Mouse (Mus musculus) ZHBTc4 (cell line): ENCODE results near the gene Tbp.

Experiments used
- DNase-seq: peaks from one replicate; pipeline ENCODE4 v3.0.0-alpha.2; 2011; ENCODE audit warnings: low read depth, low spot score

Tbp gene

DNA sequence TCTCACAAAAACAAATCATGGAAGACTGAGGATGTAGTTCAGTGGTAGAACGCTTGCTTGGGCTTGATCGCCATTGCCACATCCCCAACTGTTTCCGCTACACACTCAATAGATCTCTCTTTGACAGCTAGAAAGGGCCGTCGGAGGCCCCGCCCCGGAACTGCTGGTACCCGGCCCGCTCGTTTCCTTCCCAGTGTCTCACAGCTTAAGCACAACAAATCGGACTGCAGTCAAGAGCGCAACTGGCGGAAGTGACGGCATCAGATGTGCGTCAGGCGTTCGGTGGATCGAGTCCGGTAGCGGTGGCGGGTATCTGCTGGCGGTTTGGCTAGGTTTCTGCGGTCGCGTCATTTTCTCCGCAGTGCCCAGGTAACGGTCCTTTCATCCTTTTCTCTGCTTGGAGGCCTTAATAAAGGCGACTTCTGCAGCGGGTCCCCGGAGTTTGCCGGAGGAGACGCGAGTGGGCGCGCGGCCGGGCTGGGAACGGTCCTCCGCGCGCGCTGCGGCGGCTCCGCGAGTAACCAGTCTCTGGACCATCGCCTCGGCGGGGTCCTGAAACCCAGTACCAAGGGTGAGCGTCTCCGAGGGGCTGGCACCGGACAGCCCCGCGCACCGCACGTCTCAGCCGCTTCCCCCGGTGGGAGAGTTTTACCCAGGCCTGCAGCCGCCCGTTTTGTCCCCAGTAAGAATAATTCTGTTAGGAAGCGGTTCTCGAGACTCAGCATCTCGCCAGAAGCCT, at the start of gene Tbp, which contains the start of gene Psmb1:
Gene Tbp, plus strand, starts transcription at position 233 of the 739 bp plus-strand sequence.
Gene Psmb1, minus strand, starts transcription at position 96 of the 739 bp plus-strand sequence.
- DNase-seq: peak; percentile 99

GRCm38 (mm10) chr17:15455203-15455602, 44.5 kb upstream of the Tbp start:
- peak; percentile 24 for DNase-seq

DNA sequence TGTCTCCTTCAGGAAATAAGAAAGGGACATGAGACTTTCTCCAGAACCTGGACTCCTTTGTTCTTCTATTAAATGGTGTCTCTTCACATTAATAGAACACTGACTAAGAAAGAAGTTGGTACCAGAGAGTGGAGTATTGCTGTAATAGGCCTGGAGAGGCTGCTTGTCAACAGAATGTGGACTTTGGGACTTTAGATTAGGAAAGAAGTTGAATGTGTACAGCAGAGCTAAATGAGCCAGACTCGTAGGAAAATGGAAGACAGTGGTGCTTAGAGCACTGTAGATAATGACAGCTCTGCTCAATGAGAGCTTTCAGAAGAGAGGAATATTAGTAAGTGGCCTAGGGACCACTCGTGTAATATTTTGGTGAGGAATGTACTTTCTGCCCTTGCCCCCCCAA, 43.1 kb upstream of the Tbp start:
- DNase-seq: no peak

- no peak for DNase-seq
Measured at GRCm38 (mm10) chr17:15459761-15460160, 39.9 kb upstream of the Tbp start.

DNA sequence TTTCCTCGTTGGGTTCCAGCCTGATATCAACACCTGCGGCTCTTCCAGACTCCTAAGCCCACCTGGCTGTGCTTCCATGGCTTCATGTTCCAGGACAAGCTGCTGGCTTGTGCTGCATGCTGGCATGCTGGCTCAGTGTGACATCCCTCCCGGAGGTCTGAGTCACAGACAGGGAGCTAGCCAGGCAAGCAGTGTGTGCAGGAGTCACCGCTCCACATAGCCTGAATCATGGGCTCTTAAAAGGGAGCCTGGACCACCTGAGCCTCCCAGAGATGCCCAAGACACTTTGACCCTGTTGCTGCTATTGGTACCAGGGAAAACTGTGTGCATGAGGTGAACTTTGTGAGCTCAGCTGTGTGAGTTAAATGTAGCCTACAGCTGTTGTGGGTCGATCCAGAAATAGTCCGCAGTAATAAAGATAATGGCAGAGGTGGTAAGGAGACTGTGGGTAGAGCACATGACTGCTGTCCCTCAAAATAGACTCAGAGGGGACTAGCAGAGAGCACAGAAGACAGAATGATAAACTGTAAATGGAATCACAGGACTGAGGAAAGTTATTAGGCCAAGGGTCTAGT, 37.7 kb upstream of the Tbp start:
- DNase-seq: no peak

- peak; percentile 87 for DNase-seq
Measured at GRCm38 (mm10) chr17:15467669-15468068, 32.0 kb upstream of the Tbp start.

GRCm38 (mm10) chr17:15472671-15473070, 27.0 kb upstream of the Tbp start:
- peak; percentile 25 for DNase-seq

DNA sequence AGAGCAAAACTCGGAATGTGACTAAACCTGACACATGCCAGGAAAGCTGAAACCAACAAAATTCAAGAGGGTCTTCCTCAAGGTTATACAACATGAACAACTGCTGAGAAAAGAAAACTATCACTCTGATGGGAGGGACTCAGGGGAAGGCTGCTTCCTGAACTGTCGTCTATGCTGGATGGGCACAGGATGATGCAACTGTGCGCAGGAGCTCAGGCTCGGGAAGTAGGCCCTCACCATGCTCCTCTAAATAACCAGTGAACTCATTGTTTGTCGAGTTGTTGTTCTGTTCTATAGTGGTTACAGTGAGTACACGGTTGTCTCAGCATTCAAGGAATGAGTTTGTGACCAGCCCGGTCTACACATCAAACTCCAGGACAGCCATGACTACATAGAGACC, 9.1 kb upstream of the Tbp start:
- no peak for DNase-seq

- DNase-seq: peak; percentile 97
Measured at GRCm38 (mm10) chr17:15497882-15498752, 1.6 kb upstream of the Tbp start.

- no peak for DNase-seq
Measured at GRCm38 (mm10) chr17:15498753-15499113, 955 bp upstream of the Tbp start.

GRCm38 (mm10) chr17:15510694-15511093, 11.0 kb downstream of the Tbp start:
- no peak for DNase-seq

DNA sequence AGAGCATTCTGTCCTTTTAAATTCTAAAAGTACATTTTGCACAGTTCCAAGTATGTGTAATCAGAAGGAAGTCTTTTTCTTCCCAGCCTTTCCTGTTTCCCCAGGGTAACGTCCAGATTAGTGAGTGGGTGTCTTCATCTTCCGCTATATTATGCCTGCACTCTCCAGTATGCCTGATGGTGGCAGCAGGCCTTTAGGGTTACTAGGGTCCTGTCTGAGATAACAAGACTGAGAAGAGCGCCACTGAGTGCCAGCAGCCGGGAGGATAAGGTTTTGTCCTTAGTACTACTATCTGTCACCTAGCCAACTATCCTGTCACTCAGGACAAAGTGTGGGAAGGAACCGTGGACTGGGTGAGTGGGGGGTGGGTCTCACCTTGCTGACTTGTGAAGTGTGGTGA, 18.1 kb downstream of the Tbp start:
- peak; percentile 15 for DNase-seq

- DNase-seq: no peak
Measured at GRCm38 (mm10) chr17:15518186-15518585, 18.5 kb downstream of the Tbp start.

DNA sequence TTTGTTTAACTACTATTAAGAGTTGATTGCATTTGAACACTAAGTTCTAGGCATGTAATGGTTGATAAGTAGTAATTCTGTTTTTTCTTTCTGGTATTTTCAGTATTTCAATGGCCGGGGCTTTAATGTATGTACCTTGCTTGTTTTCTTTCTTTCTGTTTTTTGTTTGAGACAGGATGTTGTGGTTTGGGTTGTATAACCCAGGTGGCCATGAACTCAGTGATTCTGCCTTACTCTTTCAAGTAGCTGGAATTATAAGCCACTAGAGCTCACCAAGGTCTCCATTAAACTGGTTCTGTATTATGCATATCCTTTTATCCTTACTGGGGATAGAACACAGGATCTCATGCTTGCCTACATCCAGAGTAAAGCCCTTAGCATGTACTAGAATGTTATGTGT, 19.1 kb downstream of the Tbp start:
- no peak for DNase-seq

GRCm38 (mm10) chr17:15526304-15526703, 26.6 kb downstream of the Tbp start:
- DNase-seq: peak; percentile 17

DNA sequence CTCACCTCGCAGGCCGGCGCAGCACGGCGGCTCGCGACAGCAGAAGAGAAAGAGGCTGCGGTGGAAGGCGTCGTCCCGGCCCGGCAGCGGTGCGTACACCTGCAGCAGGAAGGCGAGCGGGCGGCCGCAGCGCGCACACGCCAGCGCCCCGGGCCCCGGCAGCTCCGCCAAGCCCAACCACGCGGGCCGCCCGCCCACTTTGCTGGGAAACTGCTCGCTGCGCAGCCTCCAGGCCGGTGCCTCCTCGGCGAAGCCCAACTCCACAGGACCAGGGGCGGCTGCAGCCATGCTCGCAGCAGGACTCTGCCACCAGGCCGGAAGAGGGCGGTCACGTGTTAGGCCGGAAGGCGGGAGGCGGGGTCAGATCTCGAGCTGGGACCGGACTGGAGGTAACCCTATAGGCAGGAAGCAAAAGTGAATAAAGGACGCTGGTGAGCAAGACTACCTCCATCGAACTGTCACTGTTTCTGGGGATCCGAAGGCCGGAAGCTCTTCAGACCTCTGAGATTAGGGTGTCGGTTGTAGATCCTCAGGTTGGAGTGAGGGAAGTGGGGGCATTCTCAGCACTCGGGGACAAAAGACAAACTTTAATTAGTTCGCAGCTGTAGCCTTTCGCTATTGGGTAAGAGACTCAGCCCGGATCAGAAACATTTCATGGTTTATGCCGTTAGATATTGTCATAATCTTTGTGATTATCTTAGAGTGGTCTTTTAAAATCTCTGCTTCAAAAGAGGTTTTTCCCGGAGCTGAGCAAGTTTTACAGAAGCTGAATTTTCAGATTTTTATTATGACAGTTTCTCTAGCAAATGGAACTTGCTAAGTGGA, 27.5 kb downstream of the Tbp start, which contains the start of gene Pdcd2:
Gene Pdcd2, minus strand, starts transcription at position 316 of the 825 bp plus-strand sequence.
- peak; percentile 98 for DNase-seq

DNA sequence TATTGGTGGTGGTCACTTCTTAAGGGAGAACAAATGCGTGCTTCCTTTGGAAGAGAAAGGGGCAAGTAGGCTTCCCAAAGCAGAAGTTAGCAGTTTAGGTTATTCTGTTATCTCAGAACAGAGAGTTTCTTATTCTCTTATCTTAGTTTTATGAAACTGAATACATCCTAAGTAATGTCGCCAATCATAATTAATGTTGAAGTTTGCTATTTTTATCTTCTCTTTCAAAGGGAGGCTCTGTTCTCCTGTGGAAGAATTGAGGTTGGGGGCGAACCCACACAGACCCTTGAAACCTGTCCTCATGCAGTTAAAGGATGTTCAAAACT, 28.1 kb downstream of the Tbp start:
- DNase-seq: no peak

DNA sequence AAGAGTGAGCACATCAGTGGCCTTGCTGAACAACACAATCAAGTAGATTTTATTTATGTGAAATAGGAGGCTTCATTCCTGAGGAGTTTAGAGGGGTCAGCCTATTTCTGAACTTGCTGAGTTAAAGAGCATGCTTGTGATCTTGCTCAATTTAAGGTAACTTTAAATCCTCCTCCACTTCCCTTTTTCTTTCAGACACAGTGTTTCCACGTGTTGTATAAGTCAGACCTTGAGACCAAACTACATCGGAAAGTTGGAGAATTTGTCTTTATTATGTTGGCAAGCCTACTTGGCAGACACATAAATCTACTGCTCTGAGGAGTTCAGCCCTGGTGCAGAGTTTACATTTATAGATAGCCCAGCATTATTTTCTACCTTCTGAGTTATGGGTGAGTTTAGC, 29.2 kb downstream of the Tbp start:
- no peak for DNase-seq

DNA sequence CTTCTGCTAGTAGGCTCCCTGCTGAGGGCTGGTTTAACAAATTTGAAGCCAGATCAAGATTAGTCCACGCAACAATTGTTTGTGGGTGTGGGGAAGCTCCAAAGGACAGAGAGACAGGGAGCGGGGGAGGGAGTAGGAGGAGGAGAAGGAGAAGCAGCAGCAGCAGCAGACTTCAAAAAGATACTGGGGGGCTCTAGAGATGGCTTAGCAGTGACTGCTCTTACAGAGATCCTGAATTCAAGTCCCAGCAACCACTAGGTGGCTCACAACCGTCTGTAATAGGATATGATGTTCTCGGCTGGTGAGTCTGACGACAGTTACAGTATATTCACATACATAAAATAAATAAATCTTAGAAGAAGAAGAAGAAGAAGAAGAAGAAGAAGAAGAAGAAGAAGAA, 30.5 kb downstream of the Tbp start:
- peak; percentile 66 for DNase-seq

DNA sequence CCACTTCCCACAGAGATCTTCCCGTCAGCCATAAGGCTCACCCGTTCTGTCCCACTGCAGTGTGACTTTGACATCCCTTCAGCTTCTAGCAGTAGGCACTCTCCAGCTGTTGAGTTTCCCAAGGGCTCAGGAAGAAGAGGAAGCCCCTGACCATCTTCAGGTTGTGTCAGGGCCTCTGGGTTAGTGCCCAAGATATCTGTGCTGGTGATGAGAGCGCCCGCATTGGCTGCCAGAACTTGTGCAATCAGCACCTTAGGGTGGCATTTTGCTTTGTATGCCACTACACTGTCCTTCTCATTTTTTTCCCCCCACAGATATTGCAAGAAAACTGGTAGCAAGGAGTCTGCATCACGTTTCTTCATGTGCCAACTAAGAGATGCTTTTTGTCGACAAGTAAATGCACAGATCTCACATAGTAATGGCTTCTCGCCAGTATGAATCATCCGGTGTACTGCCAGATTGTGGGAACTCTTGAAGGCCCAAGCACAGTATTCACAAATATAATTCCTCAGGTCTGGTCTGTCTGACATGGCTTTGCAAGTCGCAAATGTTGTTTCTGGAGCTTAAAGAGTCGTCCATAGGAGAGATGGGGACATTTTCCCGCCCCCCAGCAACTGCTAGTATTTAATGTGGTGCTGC, 35.6 kb downstream of the Tbp start:
- no peak for DNase-seq

- no peak for DNase-seq
Measured at GRCm38 (mm10) chr17:15535943-15536342, 36.3 kb downstream of the Tbp start.
